ENCODE assay signal across 12 mouse cellular contexts in the genomic region with DNA sequence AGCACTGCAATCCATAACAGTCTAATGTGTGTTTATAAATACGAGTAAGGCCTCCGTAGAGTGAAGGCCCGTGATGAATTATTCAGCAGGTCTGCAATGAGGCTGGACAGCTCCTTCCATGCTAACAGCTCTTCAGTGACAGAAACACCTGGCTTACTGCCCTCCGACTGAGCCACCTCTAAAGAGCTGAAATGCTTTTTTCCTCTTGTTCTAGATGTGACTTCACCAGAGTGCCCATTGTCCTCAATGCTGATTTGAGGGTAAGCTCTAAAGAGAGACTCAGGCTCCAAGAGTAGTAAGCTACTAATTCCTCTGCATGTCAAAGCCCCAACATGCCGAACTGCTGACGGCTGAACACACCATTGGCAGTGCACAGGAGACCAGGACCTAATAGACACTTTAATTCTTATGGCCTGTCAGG.
A peak's percentile ranks its signal among the peaks of the same experiment; 100 is the strongest.
DNase-seq lines count a peak whose midpoint lies in the region; ATAC-seq lines count a peak whose summit lies in the region.
"Had no signal": no experiment of that assay in that cellular context is flagged by ENCODE, and none has a peak within 500 bp of the region (broad histone marks: within the 10 kb centered on the region; RNA-seq: fewer than 3 reads in every experiment).

No protein-coding gene starts in this region.

- no peak for DNase-seq in embryonic facial prominence, embryonic 10.5 days (ENCODE audit: low spot score)
- peak; percentile 45 for DNase-seq in Muller cell, postnatal 12 days (ENCODE audit: inconsistent ontology term)
- peak; percentile 36 to 45 for DNase-seq in cerebellum, postnatal 10 days
- no peak for DNase-seq in urinary bladder, adult 18-20 months (ENCODE audit: low spot score in 2 of 2)
- DNase-seq in right cerebral cortex, postnatal 10 days (ENCODE audit: low spot score in 2 of 2): no peak
- DNase-seq in spleen, adult 12 weeks (ENCODE audit: low spot score): no peak
- DNase-seq: kidney, adult 11 months; layer of hippocampus, adult 9-11 months had no signal

- H3K27ac ChIP-seq in embryonic facial prominence, embryonic 12.5 days: no peak overlapping the region
- no peak overlapping the region for H3K27ac ChIP-seq in embryonic facial prominence, embryonic 10.5 days (replicated peaks)
- 0 out of 2 replicates have a peak overlapping the region, but pooled peaks have one; percentile 4 for H3K27ac ChIP-seq in midbrain, embryonic 12.5 days (replicated peaks)
- H3K27ac ChIP-seq: liver, embryonic 12.5 days had no signal

- H3K4me2 ChIP-seq in embryonic facial prominence, embryonic 12.5 days (replicated peaks): no peak overlapping the region
- 0 out of 2 replicates have a peak overlapping the region, but pooled peaks have one; percentile 4 for H3K4me2 ChIP-seq in midbrain, embryonic 12.5 days (replicated peaks)
- H3K4me2 ChIP-seq: heart, embryonic 12.5 days; liver, embryonic 12.5 days had no signal

- no peaks in the 10 kb centered on the region for H3K4me1 ChIP-seq in embryonic facial prominence, embryonic 12.5 days
- no peaks in the 10 kb centered on the region for H3K4me1 ChIP-seq in embryonic facial prominence, embryonic 10.5 days
- peaks cover 10% of the 10 kb centered on the region for H3K4me1 ChIP-seq in midbrain, embryonic 12.5 days
- H3K4me1 ChIP-seq: heart, embryonic 12.5 days; liver, embryonic 12.5 days had no signal

- no peak overlapping the region for H3K4me3 ChIP-seq in embryonic facial prominence, embryonic 12.5 days
- no peak overlapping the region for H3K4me3 ChIP-seq in embryonic facial prominence, embryonic 10.5 days
- H3K4me3 ChIP-seq in midbrain, embryonic 12.5 days: no peak overlapping the region
- H3K4me3 ChIP-seq: heart, embryonic 12.5 days; liver, embryonic 12.5 days had no signal

- no peaks in the 10 kb centered on the region for H3K27me3 ChIP-seq in embryonic facial prominence, embryonic 12.5 days
- H3K27me3 ChIP-seq in embryonic facial prominence, embryonic 10.5 days (replicated peaks; ENCODE audit: low read depth, poor library complexity, severe bottlenecking): no peaks in the 10 kb centered on the region
- H3K27me3 ChIP-seq in midbrain, embryonic 12.5 days: no peaks in the 10 kb centered on the region
- H3K27me3 ChIP-seq: heart, embryonic 12.5 days; liver, embryonic 12.5 days had no signal

- WGBS in embryonic facial prominence, embryonic 12.5 days: 64% methylated on average over 6 of the region's 6 CpGs
- WGBS in embryonic facial prominence, embryonic 10.5 days: 59% methylated on average over 6 of the region's 6 CpGs
- whole genome bisulfite sequencing in midbrain, embryonic 12.5 days: 36% methylated on average over 6 of the region's 6 CpGs

- no peak overlapping the region for H3K9ac ChIP-seq in embryonic facial prominence, embryonic 12.5 days
- H3K9ac ChIP-seq in midbrain, embryonic 12.5 days (replicated peaks): no peak overlapping the region
- H3K9ac ChIP-seq: heart, embryonic 12.5 days; liver, embryonic 12.5 days had no signal

- no peaks in the 10 kb centered on the region for H3K36me3 ChIP-seq in embryonic facial prominence, embryonic 12.5 days
- H3K36me3 ChIP-seq in embryonic facial prominence, embryonic 10.5 days (replicated peaks): no peaks in the 10 kb centered on the region
- H3K36me3 ChIP-seq in midbrain, embryonic 12.5 days: no peaks in the 10 kb centered on the region
- H3K36me3 ChIP-seq: heart, embryonic 12.5 days; liver, embryonic 12.5 days had no signal

- no peaks in the 10 kb centered on the region for H3K9me3 ChIP-seq in embryonic facial prominence, embryonic 12.5 days
- H3K9me3 ChIP-seq in embryonic facial prominence, embryonic 10.5 days: no peaks in the 10 kb centered on the region
- no peaks in the 10 kb centered on the region for H3K9me3 ChIP-seq in midbrain, embryonic 12.5 days
- H3K9me3 ChIP-seq: heart, embryonic 12.5 days; liver, embryonic 12.5 days had no signal

- 0 out of 2 replicates have a peak, but pooled peaks have one; percentile 60 for ATAC-seq in embryonic facial prominence, embryonic 12.5 days (ENCODE audit: insufficient number of reproducible peaks, insufficient read depth, low FRiP score, low TSS enrichment)
- peak; percentile 68 for ATAC-seq in midbrain, embryonic 12.5 days (ENCODE audit: low FRiP score, low read depth)
- ATAC-seq: liver, embryonic 12.5 days had no signal

Comparison
In these comparisons a context has a peak if more than half of its experiments do, and no peak if none do; other contexts are left out.
1. DNase-seq: peak in Muller cell, postnatal 12 days (single experiment) and cerebellum, postnatal 10 days (2 of 2); none in embryonic facial prominence, embryonic 10.5 days (single experiment), urinary bladder, adult 18-20 months (0 of 2), right cerebral cortex, postnatal 10 days (0 of 2) and spleen, adult 12 weeks (single experiment).